Mouse (Mus musculus): ENCODE data around the gene Rcc2. TPM values are rescaled to one million over a fixed set of nuclear protein-coding genes. Genes with fewer than 3 reads are reported as not detected.

Gene Rcc2
- polyA plus RNA-seq (2012; ENCODE audit: low replicate concordance): 439 and 464 TPM in 2 replicates

DNA sequence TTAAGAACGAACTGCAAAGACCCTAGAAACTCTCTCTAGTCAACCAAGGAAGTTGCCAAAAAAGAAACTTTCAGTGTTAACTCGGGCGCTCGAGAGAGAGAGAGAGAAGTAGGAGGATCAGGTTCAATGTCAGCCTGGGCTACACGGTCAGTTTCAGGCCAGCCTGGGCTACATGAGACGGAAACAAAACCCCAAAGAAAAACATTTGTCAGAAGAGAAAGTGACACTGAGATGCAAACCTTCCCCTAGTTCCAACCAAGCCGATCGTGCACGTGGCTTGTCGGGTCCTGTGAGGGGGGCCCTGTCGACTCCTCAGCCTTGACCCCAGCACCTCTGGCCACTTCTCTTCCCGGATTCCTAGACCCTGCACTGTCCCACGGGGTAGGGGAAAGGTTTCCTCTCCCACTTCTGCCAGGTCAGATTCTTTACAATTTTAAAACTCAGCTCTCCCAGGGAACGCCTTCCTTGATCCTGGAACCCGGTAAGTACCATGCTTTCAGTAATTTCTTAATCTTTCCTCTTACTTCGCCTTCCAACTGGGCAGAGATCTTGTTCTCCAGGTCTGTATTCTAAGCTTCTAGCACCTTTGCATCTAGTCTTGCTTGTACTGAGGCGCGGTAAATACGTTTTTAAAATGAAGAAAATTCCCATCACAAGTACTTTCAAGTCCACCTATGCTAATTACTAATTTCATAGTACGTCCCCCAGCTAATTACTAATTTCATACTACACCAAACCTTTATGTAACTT, at the start of gene Rcc2:
Gene Rcc2 (plus strand): TSS at position 273 of the 750 bp plus-strand sequence.

DNA sequence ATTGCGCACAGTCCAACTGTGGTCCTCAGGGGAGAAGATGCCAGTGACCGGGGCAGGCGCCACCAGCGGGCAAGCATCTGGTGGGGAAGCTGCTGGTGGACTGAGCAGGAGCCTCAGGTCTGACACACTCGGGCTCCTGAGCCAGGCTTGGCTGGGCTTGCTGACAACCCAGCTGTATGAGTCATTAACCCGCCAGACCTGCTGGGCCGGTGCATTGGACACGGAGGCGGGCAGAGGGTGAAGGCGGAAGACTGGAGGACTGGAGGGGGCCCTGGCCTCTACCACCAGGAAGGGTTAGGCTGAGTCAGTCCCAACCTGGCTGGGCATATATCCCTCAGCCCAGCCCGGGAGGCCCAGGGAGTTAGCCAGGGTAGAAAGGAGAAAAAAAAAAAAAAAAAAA, 34.6 kb upstream of the Rcc2 start, which contains the start of gene Arhgef10l:
Gene Arhgef10l (minus strand): TSS at position 253 of the 400 bp plus-strand sequence.

DNA sequence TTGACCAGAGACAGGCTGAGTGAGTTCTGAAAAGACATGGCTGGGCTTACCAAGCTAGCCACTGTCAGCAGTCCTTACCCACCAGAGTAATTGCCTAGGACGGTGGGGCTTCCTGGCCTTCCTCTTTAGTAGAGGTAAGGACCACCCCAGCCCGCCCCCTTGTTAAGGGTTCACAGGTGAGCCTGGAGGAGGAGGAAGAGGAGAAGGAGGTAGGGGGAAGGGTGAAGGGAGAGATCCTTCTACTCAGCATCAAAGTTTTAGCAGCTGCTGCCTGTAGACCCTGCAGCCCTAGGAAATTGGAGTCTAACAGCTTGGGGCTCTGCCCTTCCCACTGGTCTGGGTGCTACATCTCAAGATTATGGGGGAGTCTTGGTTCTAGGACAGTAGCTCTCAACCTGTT, 42.2 kb downstream of the Rcc2 start, which contains the start of gene Padi6:
Gene Padi6 (minus strand): TSS at position 101 of the 400 bp plus-strand sequence.

Other genes starting within 250 kb of the Rcc2 start
- gene Arhgef10l, start 34.5 kb upstream of the Rcc2 start, polyA plus RNA-seq (2012; ENCODE audit: low replicate concordance): 2.2 and 6.9 TPM in 2 replicates
- 0.07 TPM in 1 of 2 replicates, not detected in the other for gene Padi6, start 42.1 kb downstream of the Rcc2 start, polyA plus RNA-seq (2012; ENCODE audit: low replicate concordance)
- 1.5 and 4.5 TPM in 2 replicates for gene Padi4, start 73.7 kb downstream of the Rcc2 start, polyA plus RNA-seq (2012; ENCODE audit: low replicate concordance)
- gene Padi3, start 110.1 kb downstream of the Rcc2 start, polyA plus RNA-seq (2012; ENCODE audit: low replicate concordance): 9.4 and 12.9 TPM in 2 replicates
- 0.22 and 0.39 TPM in 2 replicates for gene Padi1, start 145.2 kb downstream of the Rcc2 start, polyA plus RNA-seq (2012; ENCODE audit: low replicate concordance)
- gene Padi2, start 205.8 kb downstream of the Rcc2 start, polyA plus RNA-seq (2012; ENCODE audit: low replicate concordance): 0.20 and 0.33 TPM in 2 replicates